Mouse (Mus musculus) C2C12 (cell line): ENCODE data around the gene Ascl1. TPM values are rescaled to one million over a fixed set of nuclear protein-coding genes. Genes with fewer than 3 reads are reported as not detected.

Experiments
- H3K27me3 ChIP-seq: one replicate; pipeline ENCODE4 v1.6.1; 2011; ENCODE audit not compliant: control insufficient read depth, insufficient read depth, insufficient read length
- H3K36me3 ChIP-seq: one replicate; pipeline ENCODE4 v1.6.1; 2011; ENCODE audit not compliant: control insufficient read depth, insufficient read depth
- H3K4me3 ChIP-seq: one replicate; pipeline ENCODE4 v1.5.1; 2011; ENCODE audit warnings: mild to moderate bottlenecking, control low read depth; ENCODE audit not compliant: poor library complexity, insufficient read depth, severe bottlenecking
- H3K79me2 ChIP-seq: one replicate; pipeline ENCODE4 v1.6.1; 2011; ENCODE audit not compliant: control insufficient read depth, insufficient read depth
- H3K79me3 ChIP-seq: one replicate; pipeline ENCODE4 v1.6.1; 2011; ENCODE audit warnings: low read depth, control low read depth
- H3ac ChIP-seq: one replicate; pipeline ENCODE3; 2011; ENCODE audit warnings: low read depth; ENCODE audit not compliant: control insufficient read depth, insufficient read length
- CEBPB ChIP-seq: IDR thresholded peaks from one replicate; pipeline ENCODE4 v1.6.1; 2011; ENCODE audit warnings: low read depth, mild to moderate bottlenecking, control low read depth, moderate library complexity
- CTCF ChIP-seq: IDR thresholded peaks from one replicate; pipeline ENCODE4 v1.5.1; 2011; ENCODE audit not compliant: control insufficient read depth, insufficient read depth, insufficient read length
- FOSL1 ChIP-seq: IDR thresholded peaks from one replicate; pipeline ENCODE4 v1.8.0; 2011; ENCODE audit warnings: mild to moderate bottlenecking, low read length; ENCODE audit not compliant: poor library complexity, insufficient read depth, severe bottlenecking
- MAX ChIP-seq: IDR thresholded peaks from one replicate; pipeline ENCODE4 v1.6.1; 2011; ENCODE audit warnings: mild to moderate bottlenecking, control low read depth
- MYOD1 ChIP-seq: IDR thresholded peaks from one replicate; pipeline ENCODE4 v1.6.1; 2011; ENCODE audit warnings: low read depth; ENCODE audit not compliant: control insufficient read depth, insufficient read length
- MYOG ChIP-seq: IDR thresholded peaks from one replicate; pipeline ENCODE4 v1.6.1; 2011; ENCODE audit not compliant: control insufficient read depth, insufficient read length; ENCODE audit errors: extremely low read depth
- USF1 ChIP-seq: IDR thresholded peaks from one replicate; pipeline ENCODE4 v1.6.1; 2011; ENCODE audit warnings: low read depth, mild to moderate bottlenecking, control low read depth, moderate library complexity
- polyA plus RNA-seq: library from polyadenylated mRNA; unstranded; fragments of >200 nt; fragmentation: generic; extraction: Trizol; gene quantifications from one replicate; pipeline ENCODE4 v1.2.1, GENCODE M21; 2012; ENCODE audit warnings: missing spikeins

Gene Ascl1
- polyA plus RNA-seq, 1 experiment = not detected

GRCm38 (mm10) chr10:87474971-87475370 lies 18.5 kb downstream of the Ascl1 start:
- Histone ChIP-seq H3ac (no peak overlapping the region), H3K79me3 (no peaks in the 10 kb centered on the region), H3K4me3 (no peak overlapping the region), H3K79me2 (no peaks in the 10 kb centered on the region), H3K27me3 (no peaks in the 10 kb centered on the region), H3K36me3 (no peaks in the 10 kb centered on the region)
- TF ChIP-seq MYOG = no peak
- no peak for TF ChIP-seq MYOD1
- no peak for TF ChIP-seq USF1
- TF ChIP-seq FOSL1 = no peak
- no peak for TF ChIP-seq CEBPB
- TF ChIP-seq CTCF = no peak

GRCm38 (mm10) chr10:87473475-87474131 lies 19.9 kb downstream of the Ascl1 start:
- H3K27me3 ChIP-seq = no peaks in the 10 kb centered on the region
- TF ChIP-seq USF1 (no peak), MAX (no peak), MYOD1 (no peak), CEBPB (no peak), CTCF (no peak), MYOG (no peak), FOSL1 (no peak)
- H3K4me3 ChIP-seq = no peak overlapping the region
- H3K79me3 ChIP-seq = no peaks in the 10 kb centered on the region
- no peaks in the 10 kb centered on the region for H3K36me3 ChIP-seq
- H3K79me2 ChIP-seq = no peaks in the 10 kb centered on the region
- H3ac ChIP-seq = no peak overlapping the region

- H3K4me3 ChIP-seq = no peak overlapping the region
- no peaks in the 10 kb centered on the region for H3K36me3 ChIP-seq
- TF ChIP-seq CEBPB = no peak
- H3ac ChIP-seq = no peak overlapping the region
- no peaks in the 10 kb centered on the region for H3K79me3 ChIP-seq
- H3K79me2 ChIP-seq = no peaks in the 10 kb centered on the region
- no peaks in the 10 kb centered on the region for H3K27me3 ChIP-seq
These were observed 42.7 kb downstream of the Ascl1 start for GRCm38 (mm10) chr10:87450777-87451176.

- no peak overlapping the region for H3K4me3 ChIP-seq
- H3K27me3 ChIP-seq = no peaks in the 10 kb centered on the region
- TF ChIP-seq FOSL1 (no peak), MAX (no peak)
- no peak overlapping the region for H3ac ChIP-seq
- no peaks in the 10 kb centered on the region for H3K79me3 ChIP-seq
- H3K36me3 ChIP-seq = no peaks in the 10 kb centered on the region
- no peaks in the 10 kb centered on the region for H3K79me2 ChIP-seq
These were observed 44.1 kb downstream of the Ascl1 start for GRCm38 (mm10) chr10:87449368-87449767.

GRCm38 (mm10) chr10:87448257-87448656 lies 45.2 kb downstream of the Ascl1 start:
- Histone ChIP-seq H3K4me3 (no peak overlapping the region), H3K79me3 (no peaks in the 10 kb centered on the region), H3K79me2 (no peaks in the 10 kb centered on the region), H3K27me3 (no peaks in the 10 kb centered on the region), H3K36me3 (no peaks in the 10 kb centered on the region), H3ac (no peak overlapping the region)
- no peak for TF ChIP-seq MYOD1
- no peak for TF ChIP-seq CEBPB
- TF ChIP-seq FOSL1 = no peak
- no peak for TF ChIP-seq MAX
- TF ChIP-seq MYOG = no peak
- no peak for TF ChIP-seq CTCF
- no peak for TF ChIP-seq USF1

- H3K27me3 ChIP-seq = no peaks in the 10 kb centered on the region
- no peak overlapping the region for H3ac ChIP-seq
- H3K36me3 ChIP-seq = no peaks in the 10 kb centered on the region
- no peaks in the 10 kb centered on the region for H3K79me2 ChIP-seq
- no peaks in the 10 kb centered on the region for H3K79me3 ChIP-seq
- TF ChIP-seq FOSL1 = no peak
- TF ChIP-seq MAX = no peak
- no peak for TF ChIP-seq USF1
- no peak for TF ChIP-seq MYOG
- no peak for TF ChIP-seq MYOD1
- TF ChIP-seq CEBPB = no peak
- no peak for TF ChIP-seq CTCF
- H3K4me3 ChIP-seq = no peak overlapping the region
These were observed 45.7 kb downstream of the Ascl1 start for GRCm38 (mm10) chr10:87447754-87448095.
